Mouse (Mus musculus): ENCODE data around the gene Zcchc2. TPM values are rescaled to one million over a fixed set of nuclear protein-coding genes. Genes with fewer than 3 reads are reported as not detected.

The Zcchc2 gene
- polyA plus RNA-seq, 1 experiment from 2014 or later, result 1.9 TPM

DNA sequence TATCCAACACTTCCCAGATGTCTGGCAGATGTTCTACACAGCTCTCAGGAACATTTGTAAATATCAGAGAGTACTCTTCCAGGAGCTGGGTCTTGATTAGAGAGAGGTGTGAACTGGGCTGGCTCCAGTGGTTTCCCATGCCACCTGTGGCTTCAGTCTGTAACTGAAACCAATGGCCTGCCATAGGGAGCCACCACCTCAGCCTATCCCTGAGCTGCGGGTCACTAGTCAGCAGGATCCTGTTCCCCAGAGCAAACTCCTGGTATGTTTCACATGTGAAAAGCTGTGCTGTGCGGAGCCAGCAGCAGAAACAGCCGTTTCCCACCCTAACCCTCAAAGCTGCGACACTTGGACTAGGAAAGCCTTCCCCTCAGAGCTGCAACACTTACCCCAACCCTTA lies 28.7 kb upstream of the Zcchc2 start:
- Histone ChIP-seq H3K36me3 (replicated peaks; ENCODE audit: control insufficient read depth, insufficient read depth, low read depth, low read length) (no peaks in the 10 kb centered on the region), H3K27ac (replicated peaks; ENCODE audit: low read depth, low read length) (no peak overlapping the region), H3K4me3 (ENCODE audit: low read depth, low read length) (no peak overlapping the region), H3K4me2 (ENCODE audit: low read depth, low read length) (no peak overlapping the region), H3K9me3 (replicated peaks; ENCODE audit: control insufficient read depth, low read length) (no peaks in the 10 kb centered on the region), H3K4me1 (ENCODE audit: control insufficient read depth, insufficient read depth, low read length) (no peaks in the 10 kb centered on the region), H3K27me3 (ENCODE audit: control insufficient read depth, insufficient read depth, low read length) (no peaks in the 10 kb centered on the region), H3K9ac (replicated peaks; ENCODE audit: low read length) (no peak overlapping the region)
- ATAC-seq (replicated peaks; ENCODE audit: insufficient number of reproducible peaks, low FRiP score, low TSS enrichment, low read depth) (no peak), DNase-seq (ENCODE audit: low spot score) (no peak)
- 66% methylated on average over 4 of the region's 4 CpGs for WGBS

GRCm38 (mm10) chr1:105962084-105962818 lies 28.0 kb upstream of the Zcchc2 start:
- no peaks in the 10 kb centered on the region for H3K9me3 ChIP-seq (replicated peaks; ENCODE audit: control insufficient read depth, low read length)
- no peaks in the 10 kb centered on the region for H3K36me3 ChIP-seq (replicated peaks; ENCODE audit: control insufficient read depth, insufficient read depth, low read depth, low read length)
- WGBS, result 67% methylated on average over 7 of the region's 7 CpGs
- H3K4me3 ChIP-seq (ENCODE audit: low read depth, low read length), result no peak overlapping the region
- no peak overlapping the region for H3K4me2 ChIP-seq (ENCODE audit: low read depth, low read length)
- DNase-seq (ENCODE audit: low spot score), result no peak
- ATAC-seq (replicated peaks; ENCODE audit: insufficient number of reproducible peaks, low FRiP score, low TSS enrichment, low read depth), result no peak
- H3K27ac ChIP-seq (replicated peaks; ENCODE audit: low read depth, low read length), result no peak overlapping the region
- no peaks in the 10 kb centered on the region for H3K4me1 ChIP-seq (ENCODE audit: control insufficient read depth, insufficient read depth, low read length)
- H3K9ac ChIP-seq (replicated peaks; ENCODE audit: low read length), result no peak overlapping the region
- H3K27me3 ChIP-seq (ENCODE audit: control insufficient read depth, insufficient read depth, low read length), result no peaks in the 10 kb centered on the region

DNA sequence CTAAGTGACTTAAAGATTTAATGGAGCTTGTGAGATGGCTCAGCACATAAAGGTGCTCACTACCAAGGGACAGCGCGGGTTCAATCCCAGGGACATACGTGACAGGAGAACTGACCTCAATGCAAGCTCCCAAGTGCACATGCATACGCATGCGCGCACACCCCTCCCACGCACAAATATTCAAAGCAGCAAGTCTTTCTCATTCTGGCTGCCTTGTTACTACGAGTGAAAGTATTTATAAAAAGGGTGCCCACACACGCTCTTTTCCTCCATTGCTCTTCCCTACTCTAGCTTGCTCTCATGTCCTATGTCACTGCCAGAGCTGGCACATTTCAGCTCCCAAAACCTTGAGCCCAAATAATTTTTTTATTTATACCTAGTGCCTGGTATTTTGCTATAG lies 27.4 kb upstream of the Zcchc2 start:
- ATAC-seq (replicated peaks; ENCODE audit: insufficient number of reproducible peaks, low FRiP score, low TSS enrichment, low read depth) (no peak), DNase-seq (ENCODE audit: low spot score) (no peak)
- Histone ChIP-seq H3K4me2 (ENCODE audit: low read depth, low read length) (no peak overlapping the region), H3K27ac (replicated peaks; ENCODE audit: low read depth, low read length) (no peak overlapping the region), H3K9me3 (replicated peaks; ENCODE audit: control insufficient read depth, low read length) (no peaks in the 10 kb centered on the region), H3K27me3 (ENCODE audit: control insufficient read depth, insufficient read depth, low read length) (no peaks in the 10 kb centered on the region), H3K4me3 (ENCODE audit: low read depth, low read length) (no peak overlapping the region), H3K36me3 (replicated peaks; ENCODE audit: control insufficient read depth, insufficient read depth, low read depth, low read length) (no peaks in the 10 kb centered on the region), H3K9ac (replicated peaks; ENCODE audit: low read length) (no peak overlapping the region), H3K4me1 (ENCODE audit: control insufficient read depth, insufficient read depth, low read length) (no peaks in the 10 kb centered on the region)
- 92% methylated on average over 9 of the region's 9 CpGs for WGBS

DNA sequence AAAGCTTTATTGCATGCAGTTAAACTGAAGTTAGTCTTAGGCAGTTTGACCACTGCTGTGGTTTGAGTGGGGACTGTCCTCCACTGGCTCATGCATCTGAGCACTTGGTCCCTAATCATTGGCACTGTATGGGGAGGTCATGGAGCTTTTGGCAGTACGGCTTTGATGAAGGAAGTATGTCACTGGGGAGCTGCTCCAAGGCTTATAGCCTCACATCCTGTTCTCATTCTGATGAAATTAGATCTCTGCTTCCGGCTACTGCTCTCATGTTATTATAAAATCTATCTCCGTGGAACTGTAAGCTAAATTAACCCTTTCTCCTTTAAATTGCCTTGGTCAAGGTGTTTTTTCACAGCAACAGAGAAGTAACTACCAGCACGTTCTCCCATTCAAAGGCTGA lies 25.7 kb upstream of the Zcchc2 start:
- Histone ChIP-seq H3K27me3 (ENCODE audit: control insufficient read depth, insufficient read depth, low read length) (no peaks in the 10 kb centered on the region), H3K4me3 (ENCODE audit: low read depth, low read length) (no peak overlapping the region), H3K4me1 (ENCODE audit: control insufficient read depth, insufficient read depth, low read length) (no peaks in the 10 kb centered on the region), H3K9me3 (replicated peaks; ENCODE audit: control insufficient read depth, low read length) (no peaks in the 10 kb centered on the region), H3K36me3 (replicated peaks; ENCODE audit: control insufficient read depth, insufficient read depth, low read depth, low read length) (no peaks in the 10 kb centered on the region), H3K27ac (replicated peaks; ENCODE audit: low read depth, low read length) (no peak overlapping the region), H3K9ac (replicated peaks; ENCODE audit: low read length) (no peak overlapping the region), H3K4me2 (ENCODE audit: low read depth, low read length) (no peak overlapping the region)
- DNase-seq (ENCODE audit: low spot score) (peak; percentile 18), ATAC-seq (replicated peaks; ENCODE audit: insufficient number of reproducible peaks, low FRiP score, low TSS enrichment, low read depth) (no peak)
- WGBS, result 40% methylated on average over 4 of the region's 4 CpGs

DNA sequence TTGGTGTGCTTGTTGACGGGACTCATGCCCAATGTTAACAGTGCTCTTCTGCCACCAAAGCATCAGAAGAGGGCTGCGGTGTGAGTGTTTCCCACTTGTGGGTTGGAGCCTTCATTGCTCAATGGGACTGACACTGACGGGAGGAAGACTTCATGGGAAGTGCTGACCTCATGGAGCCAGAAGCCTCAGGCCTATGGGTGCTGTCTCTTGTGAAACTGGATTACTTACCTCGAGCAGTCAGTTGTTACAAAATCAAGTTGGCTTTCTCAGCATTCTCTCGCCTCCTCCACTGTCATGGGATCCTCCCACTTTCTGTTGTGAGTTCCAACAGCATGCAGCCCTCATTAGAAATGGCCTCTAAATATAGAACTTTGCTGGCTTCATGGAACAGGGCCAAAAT lies 25.0 kb upstream of the Zcchc2 start:
- 80% methylated on average over 5 of the region's 5 CpGs for WGBS
- no peak for ATAC-seq (replicated peaks; ENCODE audit: insufficient number of reproducible peaks, low FRiP score, low TSS enrichment, low read depth)
- no peak overlapping the region for H3K9ac ChIP-seq (replicated peaks; ENCODE audit: low read length)

GRCm38 (mm10) chr1:105971490-105972170 lies 18.6 kb upstream of the Zcchc2 start:
- Histone ChIP-seq H3K4me1 (ENCODE audit: control insufficient read depth, insufficient read depth, low read length) (no peaks in the 10 kb centered on the region), H3K4me2 (ENCODE audit: low read depth, low read length) (no peak overlapping the region), H3K36me3 (replicated peaks; ENCODE audit: control insufficient read depth, insufficient read depth, low read depth, low read length) (no peaks in the 10 kb centered on the region), H3K27me3 (ENCODE audit: control insufficient read depth, insufficient read depth, low read length) (no peaks in the 10 kb centered on the region), H3K4me3 (ENCODE audit: low read depth, low read length) (no peak overlapping the region), H3K9ac (replicated peaks; ENCODE audit: low read length) (no peak overlapping the region), H3K27ac (replicated peaks; ENCODE audit: low read depth, low read length) (no peak overlapping the region), H3K9me3 (replicated peaks; ENCODE audit: control insufficient read depth, low read length) (no peaks in the 10 kb centered on the region)
- DNase-seq (ENCODE audit: low spot score) (no peak), ATAC-seq (replicated peaks; ENCODE audit: insufficient number of reproducible peaks, low FRiP score, low TSS enrichment, low read depth) (no peak)
- WGBS, result 75% methylated on average over 10 of the region's 10 CpGs

More for the DNA sequence above, 25.0 kb upstream of the Zcchc2 start:
- no peaks in the 10 kb centered on the region for H3K27me3 ChIP-seq (ENCODE audit: control insufficient read depth, insufficient read depth, low read length)
- no peaks in the 10 kb centered on the region for H3K9me3 ChIP-seq (replicated peaks; ENCODE audit: control insufficient read depth, low read length)
- H3K36me3 ChIP-seq (replicated peaks; ENCODE audit: control insufficient read depth, insufficient read depth, low read depth, low read length), result no peaks in the 10 kb centered on the region
- H3K4me2 ChIP-seq (ENCODE audit: low read depth, low read length), result no peak overlapping the region
- no peak overlapping the region for H3K4me3 ChIP-seq (ENCODE audit: low read depth, low read length)
- no peaks in the 10 kb centered on the region for H3K4me1 ChIP-seq (ENCODE audit: control insufficient read depth, insufficient read depth, low read length)
- H3K27ac ChIP-seq (replicated peaks; ENCODE audit: low read depth, low read length), result no peak overlapping the region
- DNase-seq (ENCODE audit: low spot score), result no peak

GRCm38 (mm10) chr1:105974023-105974422 lies 16.2 kb upstream of the Zcchc2 start:
- H3K4me1 ChIP-seq (ENCODE audit: control insufficient read depth, insufficient read depth, low read length), result no peaks in the 10 kb centered on the region
- H3K9me3 ChIP-seq (replicated peaks; ENCODE audit: control insufficient read depth, low read length), result no peaks in the 10 kb centered on the region
- no peak overlapping the region for H3K9ac ChIP-seq (replicated peaks; ENCODE audit: low read length)
- H3K4me2 ChIP-seq (ENCODE audit: low read depth, low read length), result no peak overlapping the region
- no peaks in the 10 kb centered on the region for H3K36me3 ChIP-seq (replicated peaks; ENCODE audit: control insufficient read depth, insufficient read depth, low read depth, low read length)
- H3K4me3 ChIP-seq (ENCODE audit: low read depth, low read length), result no peak overlapping the region
- 64% methylated on average over 2 of the region's 2 CpGs for WGBS
- no peak for ATAC-seq (replicated peaks; ENCODE audit: insufficient number of reproducible peaks, low FRiP score, low TSS enrichment, low read depth)
- no peak for DNase-seq (ENCODE audit: low spot score)
- no peaks in the 10 kb centered on the region for H3K27me3 ChIP-seq (ENCODE audit: control insufficient read depth, insufficient read depth, low read length)
- H3K27ac ChIP-seq (replicated peaks; ENCODE audit: low read depth, low read length), result no peak overlapping the region

DNA sequence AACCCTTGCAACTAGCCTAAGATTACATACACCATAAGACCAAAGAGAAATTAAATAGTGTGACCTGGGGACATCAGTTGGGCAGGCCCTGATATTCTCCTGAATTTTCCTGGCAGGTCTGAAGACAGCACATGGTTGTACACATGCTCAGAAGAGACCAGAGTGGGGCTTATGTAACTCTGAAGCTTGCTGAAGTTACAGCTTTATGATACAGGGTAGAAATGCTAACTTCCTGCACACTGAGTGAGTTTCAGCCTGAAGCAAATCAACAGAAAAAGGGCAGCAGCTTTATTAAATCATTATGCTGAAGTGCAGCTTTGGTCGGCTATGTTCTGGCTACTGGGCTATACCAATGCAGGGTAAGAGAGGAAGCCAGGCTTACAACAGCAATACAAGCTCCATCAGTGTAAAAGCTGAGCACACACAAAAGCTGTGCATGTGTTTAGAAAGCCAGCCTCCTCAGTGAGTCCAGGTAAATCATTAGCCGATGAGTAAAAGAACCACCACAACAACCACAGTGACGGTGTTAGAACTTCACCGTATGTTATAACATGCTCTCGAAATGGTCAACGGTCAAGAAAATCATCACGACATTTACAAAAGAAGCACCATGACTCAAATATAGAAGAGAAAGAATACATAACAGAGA lies 12.6 kb upstream of the Zcchc2 start:
- no peak overlapping the region for H3K4me2 ChIP-seq (ENCODE audit: low read depth, low read length)
- H3K4me1 ChIP-seq (ENCODE audit: control insufficient read depth, insufficient read depth, low read length), result no peaks in the 10 kb centered on the region
- H3K9ac ChIP-seq (replicated peaks; ENCODE audit: low read length), result no peak overlapping the region
- DNase-seq (ENCODE audit: low spot score) (no peak), ATAC-seq (replicated peaks; ENCODE audit: insufficient number of reproducible peaks, low FRiP score, low TSS enrichment, low read depth) (no peak)
- H3K36me3 ChIP-seq (replicated peaks; ENCODE audit: control insufficient read depth, insufficient read depth, low read depth, low read length), result no peaks in the 10 kb centered on the region
- WGBS, result 84% methylated on average over 7 of the region's 7 CpGs
- no peaks in the 10 kb centered on the region for H3K9me3 ChIP-seq (replicated peaks; ENCODE audit: control insufficient read depth, low read length)
- no peak overlapping the region for H3K4me3 ChIP-seq (ENCODE audit: low read depth, low read length)
- H3K27ac ChIP-seq (replicated peaks; ENCODE audit: low read depth, low read length), result no peak overlapping the region
- H3K27me3 ChIP-seq (ENCODE audit: control insufficient read depth, insufficient read depth, low read length), result no peaks in the 10 kb centered on the region

Data from embryonic facial prominence, embryonic 11.5 days (tissue).